Mouse (Mus musculus): ENCODE measurements at regions not wholly inside any gene's neighbourhood (a gene's known extent, or its start where the extent isn't known, plus 50 kb on each side); places are given as distances from the start of the nearest gene placed in this dataset.

- H3K9ac ChIP-seq (replicated peaks; ENCODE audit: low read length) = no peak overlapping the region
- no peaks in the 10 kb centered on the region for H3K9me3 ChIP-seq (ENCODE audit: low read length)
- no peak overlapping the region for H3K4me3 ChIP-seq (ENCODE audit: low read length)
- no peak for TF ChIP-seq CTCF (IDR thresholded peaks at IDR 0.05; ENCODE audit: low read depth)
- DNase-seq (ENCODE audit: low spot score) (no peak), ATAC-seq (no peak)
- 83% methylated on average over 1 of the region's 1 CpGs for WGBS
- no peaks in the 10 kb centered on the region for H3K4me1 ChIP-seq (ENCODE audit: insufficient read depth, low read length)
- H3K4me2 ChIP-seq (ENCODE audit: low read depth, low read length) = no peak overlapping the region
- no peak overlapping the region for H3K27ac ChIP-seq
- H3K36me3 ChIP-seq (ENCODE audit: insufficient read depth, low read length) = no peaks in the 10 kb centered on the region
- no peaks in the 10 kb centered on the region for H3K27me3 ChIP-seq (ENCODE audit: insufficient read depth, low read length)
Measured at GRCm38 (mm10) chrX:93048967-93049754, 237.1 kb upstream of the Arx start.

DNA sequence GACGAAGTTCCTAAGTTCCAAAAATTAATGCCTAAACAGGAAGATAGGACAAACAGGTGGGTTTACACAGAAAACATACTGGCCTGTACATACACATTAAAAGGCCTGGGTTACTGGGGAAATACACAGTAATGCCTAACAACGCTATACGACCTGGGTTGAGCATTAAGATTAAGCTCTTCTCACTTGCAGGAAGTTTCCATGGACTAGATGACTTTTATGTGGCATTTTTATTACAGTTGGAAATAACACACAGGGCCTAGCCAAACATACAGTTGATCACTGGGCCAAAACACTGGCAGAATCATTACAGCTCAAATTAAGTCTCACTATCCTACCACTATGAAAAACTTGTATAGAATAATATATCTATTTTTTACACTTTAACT, 236.5 kb upstream of the Arx start:
- DNase-seq (ENCODE audit: low spot score) (no peak), ATAC-seq (no peak)
- 80% methylated on average over 3 of the region's 3 CpGs for WGBS
- Histone ChIP-seq H3K4me2 (ENCODE audit: low read depth, low read length) (no peak overlapping the region), H3K36me3 (ENCODE audit: insufficient read depth, low read length) (no peaks in the 10 kb centered on the region), H3K27me3 (ENCODE audit: insufficient read depth, low read length) (no peaks in the 10 kb centered on the region), H3K27ac (no peak overlapping the region), H3K4me3 (ENCODE audit: low read length) (no peak overlapping the region), H3K4me1 (ENCODE audit: insufficient read depth, low read length) (no peaks in the 10 kb centered on the region), H3K9me3 (ENCODE audit: low read length) (no peaks in the 10 kb centered on the region), H3K9ac (replicated peaks; ENCODE audit: low read length) (no peak overlapping the region)
- TF ChIP-seq CTCF (IDR thresholded peaks at IDR 0.05; ENCODE audit: low read depth) = no peak

- Histone ChIP-seq H3K27ac (no peak overlapping the region), H3K9me3 (ENCODE audit: low read length) (no peaks in the 10 kb centered on the region), H3K4me2 (ENCODE audit: low read depth, low read length) (no peak overlapping the region), H3K27me3 (ENCODE audit: insufficient read depth, low read length) (no peaks in the 10 kb centered on the region), H3K4me1 (ENCODE audit: insufficient read depth, low read length) (no peaks in the 10 kb centered on the region), H3K36me3 (ENCODE audit: insufficient read depth, low read length) (no peaks in the 10 kb centered on the region), H3K4me3 (ENCODE audit: low read length) (no peak overlapping the region), H3K9ac (replicated peaks; ENCODE audit: low read length) (no peak overlapping the region)
- ATAC-seq (no peak), DNase-seq (ENCODE audit: low spot score) (no peak)
- WGBS = 77% methylated on average over 4 of the region's 4 CpGs
- no peak for TF ChIP-seq CTCF (IDR thresholded peaks at IDR 0.05; ENCODE audit: low read depth)
Measured at GRCm38 (mm10) chrX:93059533-93059932, 226.7 kb upstream of the Arx start.

GRCm38 (mm10) chrX:93068884-93069283, 217.4 kb upstream of the Arx start:
- Histone ChIP-seq H3K27ac (no peak overlapping the region), H3K27me3 (ENCODE audit: insufficient read depth, low read length) (no peaks in the 10 kb centered on the region), H3K9ac (replicated peaks; ENCODE audit: low read length) (no peak overlapping the region), H3K4me2 (ENCODE audit: low read depth, low read length) (no peak overlapping the region), H3K4me1 (ENCODE audit: insufficient read depth, low read length) (no peaks in the 10 kb centered on the region), H3K36me3 (ENCODE audit: insufficient read depth, low read length) (no peaks in the 10 kb centered on the region), H3K9me3 (ENCODE audit: low read length) (no peaks in the 10 kb centered on the region), H3K4me3 (ENCODE audit: low read length) (no peak overlapping the region)
- TF ChIP-seq CTCF (IDR thresholded peaks at IDR 0.05; ENCODE audit: low read depth) = no peak
- DNase-seq (ENCODE audit: low spot score) (no peak), ATAC-seq (no peak)
- 69% methylated on average over 7 of the region's 7 CpGs for WGBS

GRCm38 (mm10) chrX:93069569-93070289, 216.5 kb upstream of the Arx start:
- no peak overlapping the region for H3K9ac ChIP-seq (replicated peaks; ENCODE audit: low read length)

DNA sequence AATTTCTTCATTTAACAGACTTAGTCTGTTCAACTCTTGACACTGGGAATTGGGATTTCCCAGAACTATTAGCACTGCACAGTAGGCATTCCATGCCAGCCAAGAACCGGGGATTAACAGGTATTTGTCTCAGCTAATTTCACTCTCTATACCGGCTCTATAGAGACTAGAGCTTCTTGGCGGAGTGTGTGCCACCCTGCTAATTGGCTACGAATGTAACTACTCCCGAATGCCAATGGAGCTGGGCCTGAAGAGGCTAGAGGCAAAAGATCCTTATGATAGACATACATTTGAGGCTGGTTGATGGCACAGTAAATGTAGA, 216.0 kb upstream of the Arx start:
- peak; percentile 19 for DNase-seq (ENCODE audit: low spot score)
- WGBS = 48% methylated on average over 5 of the region's 5 CpGs

More at GRCm38 (mm10) chrX:93069569-93070289, 216.5 kb upstream of the Arx start:
- H3K9me3 ChIP-seq (ENCODE audit: low read length) = no peaks in the 10 kb centered on the region
- H3K4me1 ChIP-seq (ENCODE audit: insufficient read depth, low read length) = no peaks in the 10 kb centered on the region
- TF ChIP-seq CTCF (IDR thresholded peaks at IDR 0.05; ENCODE audit: low read depth) = peak; percentile 77
- peak; percentile 86 for DNase-seq (ENCODE audit: low spot score)
- peak; percentile 68 for ATAC-seq
- H3K27ac ChIP-seq = no peak overlapping the region
- H3K36me3 ChIP-seq (ENCODE audit: insufficient read depth, low read length) = no peaks in the 10 kb centered on the region
- H3K4me3 ChIP-seq (ENCODE audit: low read length) = no peak overlapping the region
- 19% methylated on average over 13 of the region's 13 CpGs for WGBS
- H3K27me3 ChIP-seq (ENCODE audit: insufficient read depth, low read length) = no peaks in the 10 kb centered on the region
- H3K4me2 ChIP-seq (ENCODE audit: low read depth, low read length) = peak overlapping the region; percentile 42

DNA sequence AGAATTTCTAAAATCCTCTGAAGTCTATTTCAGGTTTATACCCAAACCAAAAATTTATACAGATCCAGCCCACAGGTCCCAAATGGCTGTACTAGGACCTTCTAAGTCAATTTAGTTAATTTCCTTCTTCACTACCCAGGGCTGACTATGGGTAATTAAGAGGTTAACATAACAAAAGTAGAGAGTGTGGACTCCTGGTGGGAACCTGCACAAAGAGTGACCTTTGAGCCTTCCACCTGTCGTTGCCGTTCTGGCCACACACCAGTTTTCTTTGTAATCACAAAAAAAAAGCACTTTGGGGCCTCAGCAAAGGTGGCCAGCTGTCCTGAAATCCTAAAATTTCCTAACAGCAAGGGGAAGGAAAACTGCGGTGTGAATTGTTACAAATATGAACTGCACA, 197.3 kb upstream of the Arx start:
- TF ChIP-seq CTCF (IDR thresholded peaks at IDR 0.05; ENCODE audit: low read depth) = no peak
- DNase-seq (ENCODE audit: low spot score) (no peak), ATAC-seq (no peak)
- no peak overlapping the region for H3K4me2 ChIP-seq (ENCODE audit: low read depth, low read length)
- no peaks in the 10 kb centered on the region for H3K36me3 ChIP-seq (ENCODE audit: insufficient read depth, low read length)
- WGBS = 44% methylated on average over 3 of the region's 3 CpGs
- no peaks in the 10 kb centered on the region for H3K27me3 ChIP-seq (ENCODE audit: insufficient read depth, low read length)
- no peaks in the 10 kb centered on the region for H3K4me1 ChIP-seq (ENCODE audit: insufficient read depth, low read length)
- H3K4me3 ChIP-seq (ENCODE audit: low read length) = no peak overlapping the region
- H3K9ac ChIP-seq (replicated peaks; ENCODE audit: low read length) = no peak overlapping the region
- no peak overlapping the region for H3K27ac ChIP-seq
- H3K9me3 ChIP-seq (ENCODE audit: low read length) = no peaks in the 10 kb centered on the region

More for the DNA sequence above, 216.0 kb upstream of the Arx start:
- no peak for TF ChIP-seq CTCF (IDR thresholded peaks at IDR 0.05; ENCODE audit: low read depth)
- ATAC-seq = 0 out of 2 replicates have a peak, but pooled peaks have one; percentile 32
- Histone ChIP-seq H3K9ac (replicated peaks; ENCODE audit: low read length) (no peak overlapping the region), H3K36me3 (ENCODE audit: insufficient read depth, low read length) (no peaks in the 10 kb centered on the region), H3K4me3 (ENCODE audit: low read length) (no peak overlapping the region), H3K4me1 (ENCODE audit: insufficient read depth, low read length) (no peaks in the 10 kb centered on the region), H3K4me2 (ENCODE audit: low read depth, low read length) (peak overlapping the region; percentile 42), H3K27ac (no peak overlapping the region), H3K27me3 (ENCODE audit: insufficient read depth, low read length) (no peaks in the 10 kb centered on the region), H3K9me3 (ENCODE audit: low read length) (no peaks in the 10 kb centered on the region)
